Mouse (Mus musculus) lung, adult 2 months (tissue): ENCODE results near the gene Slc44a1. TPM values are rescaled to one million over a fixed set of nuclear protein-coding genes. Genes with fewer than 3 reads are reported as not detected.

Experiments
- DNase-seq: peaks from one replicate; pipeline ENCODE4 v3.0.0; 2022
- H3K4me1 ChIP-seq: fragments of 200-500 bp; 2 replicates; pipeline ENCODE4 v1.6.1; 2011; ENCODE audit warnings: low read length; ENCODE audit not compliant: control insufficient read depth, insufficient read depth
- H3K4me3 ChIP-seq: fragments of 200-500 bp; replicated peaks from 2 replicates; pipeline ENCODE3; 2011; ENCODE audit warnings: low read depth, mild to moderate bottlenecking, control low read depth, low read length; ENCODE audit errors: extremely low read depth
- CTCF ChIP-seq: fragments of 200-500 bp; IDR thresholded peaks from 2 replicates; pipeline ENCODE4 v1.5.1; 2011; ENCODE audit warnings: mild to moderate bottlenecking, low read length, control low read depth; ENCODE audit not compliant: insufficient read depth
- POLR2A ChIP-seq: fragments of 200-500 bp; IDR thresholded peaks from 2 replicates; pipeline ENCODE4 v1.6.1; 2011; ENCODE audit warnings: low read depth, mild to moderate bottlenecking, control low read depth, low read length, borderline replicate concordance; ENCODE audit errors: extremely low read depth
- WGBS: fragments of 180-500 bp; shearing (Covaris S2); methylation state at CpG from one replicate; pipeline ENCODE4 v1.1.7; 2018; 5-methylcytosine and 5-hydroxymethylcytosine counted together
- polyA plus RNA-seq: library from polyadenylated mRNA; depleted of rRNA; stranded (reverse); fragments of >200 nt; gene quantifications from 2 replicates; pipeline ENCODE4 v1.2.3, GENCODE M21; 2012; rRNA removed

The Slc44a1 gene
- polyA plus RNA-seq, 1 experiment, result 45.2 TPM

- Histone ChIP-seq H3K4me3 (peak within 1 kb of the TSS; percentile 67), H3K4me1 (peaks cover 3% of the 10 kb centered on the region)
- TF ChIP-seq CTCF, result no peak
- TF ChIP-seq POLR2A, result no peak
- WGBS, result under 1% methylated on average over 87 of the region's 88 CpGs
- DNase-seq, result peak; percentile 68
Observed at GRCm38 (mm10) chr4:53631316-53632010, 191.2 kb downstream of the Slc44a1 start, which contains the start of gene Fsd1l. Gene Fsd1l, plus strand, starts transcription at chr4:53631471.

- WGBS, result under 1% methylated on average over 5 of the region's 5 CpGs
- Histone ChIP-seq H3K4me3 (peak overlapping the region; percentile 67), H3K4me1 (peaks cover 3% of the 10 kb centered on the region)
- DNase-seq, result no peak
- TF ChIP-seq POLR2A, result no peak
- TF ChIP-seq CTCF, result no peak
Observed at GRCm38 (mm10) chr4:53632011-53632349, 191.8 kb downstream of the Slc44a1 start.

DNA sequence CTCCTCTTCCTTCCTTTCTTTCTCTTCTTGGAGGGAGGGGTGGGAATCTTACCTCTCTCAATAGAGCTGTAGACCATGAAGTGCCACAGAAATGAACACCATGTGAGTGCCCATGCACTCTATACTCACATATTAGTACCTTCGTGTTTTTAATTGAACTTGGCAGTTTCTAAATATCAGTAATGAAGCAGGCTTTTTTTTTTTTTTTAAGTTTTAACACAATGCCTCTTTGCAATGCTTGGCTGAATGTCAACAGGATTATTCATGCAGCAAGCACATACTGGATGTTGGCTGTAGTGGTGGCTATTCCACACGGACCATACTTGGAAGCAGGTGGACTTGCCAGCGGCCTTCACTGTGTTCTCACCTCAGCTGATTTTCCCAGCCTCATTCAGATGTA, 195.1 kb downstream of the Slc44a1 start:
- H3K4me3 ChIP-seq, result no peak overlapping the region
- TF ChIP-seq POLR2A, result no peak
- no peak for TF ChIP-seq CTCF
- WGBS, result 62% methylated on average over 3 of the region's 3 CpGs
- DNase-seq, result no peak
- H3K4me1 ChIP-seq, result peaks cover 3% of the 10 kb centered on the region

DNA sequence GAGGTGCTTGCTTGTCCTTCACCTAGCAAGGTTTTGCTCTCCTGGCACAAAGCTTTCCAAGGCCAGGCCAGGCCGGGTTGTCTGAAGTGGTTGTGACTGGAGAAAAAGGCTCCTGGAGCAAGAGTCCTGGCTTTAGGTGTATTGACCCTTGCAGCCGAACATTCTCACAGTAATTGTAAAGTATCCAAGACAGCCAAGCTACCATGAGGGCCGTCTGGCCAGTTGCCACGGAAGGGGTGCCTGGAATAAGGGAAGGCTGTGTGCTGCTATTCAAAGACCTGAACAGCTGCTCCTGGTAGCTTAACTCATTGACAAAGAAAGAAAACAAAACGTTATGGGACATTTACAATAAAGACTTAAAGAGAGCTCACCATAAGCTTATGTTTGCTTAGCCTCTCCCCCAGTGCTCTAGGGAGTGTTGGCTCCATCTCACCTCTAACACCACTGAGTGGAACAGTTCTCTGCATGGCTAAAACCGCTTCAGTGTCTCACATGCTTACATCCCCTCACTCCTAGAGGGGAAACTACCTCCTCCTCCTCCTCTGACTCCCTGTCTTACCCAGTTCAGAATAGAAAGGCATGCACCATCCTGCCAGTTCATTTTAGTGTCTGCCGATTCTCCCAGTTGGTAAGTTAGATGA, 197.2 kb downstream of the Slc44a1 start:
- H3K4me3 ChIP-seq, result no peak overlapping the region
- no peak for DNase-seq
- peaks cover 3% of the 10 kb centered on the region for H3K4me1 ChIP-seq
- WGBS, result 58% methylated on average over 7 of the region's 7 CpGs
- TF ChIP-seq POLR2A, result no peak
- TF ChIP-seq CTCF, result no peak

GRCm38 (mm10) chr4:53638549-53639123, 198.4 kb downstream of the Slc44a1 start:
- Histone ChIP-seq H3K4me1 (peaks cover 3% of the 10 kb centered on the region), H3K4me3 (no peak overlapping the region)
- 29% methylated on average over 7 of the region's 7 CpGs for WGBS
- no peak for DNase-seq
- TF ChIP-seq POLR2A, result no peak
- TF ChIP-seq CTCF, result no peak

- TF ChIP-seq POLR2A (no peak), CTCF (no peak)
- Histone ChIP-seq H3K4me1 (no peaks in the 10 kb centered on the region), H3K4me3 (no peak overlapping the region)
- DNase-seq, result no peak
- WGBS, result 67% methylated on average over 3 of the region's 3 CpGs
Observed at GRCm38 (mm10) chr4:53658029-53658428, 217.8 kb downstream of the Slc44a1 start.

DNA sequence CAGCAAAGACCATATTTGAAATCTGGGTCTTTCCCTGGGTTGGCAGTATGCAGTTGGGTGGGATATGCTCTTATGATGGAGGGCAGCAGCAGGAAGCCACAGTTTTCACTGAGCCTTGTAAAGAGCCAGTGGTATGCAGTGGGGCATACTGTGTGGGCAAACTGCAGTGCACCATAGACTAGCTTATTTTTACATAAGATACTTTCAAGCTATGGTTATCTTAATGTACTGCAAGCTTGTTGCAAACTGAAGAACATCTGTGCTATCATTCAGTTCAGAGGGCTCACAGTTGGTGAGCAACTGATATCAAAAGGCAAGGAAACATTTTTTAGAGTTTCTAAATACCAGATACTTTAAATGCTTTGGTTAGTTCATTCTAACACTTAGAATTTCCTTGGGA, 220.5 kb downstream of the Slc44a1 start:
- Histone ChIP-seq H3K4me3 (no peak overlapping the region), H3K4me1 (no peaks in the 10 kb centered on the region)
- DNase-seq, result no peak
- TF ChIP-seq POLR2A (no peak), CTCF (no peak)

Other genes with a start within 250 kb of the Slc44a1 start
- 0.75 and 1.6 TPM in 2 replicates for gene Fsd1l, start 191.1 kb downstream of the Slc44a1 start, polyA plus RNA-seq